Mouse (Mus musculus) R1 (cell line): Measurements from ENCODE around the gene Dcps.
A peak's percentile ranks its signal among the peaks of the same experiment; 100 is the strongest.
"Not testable (repeated sequence)": the region's sequence is repeated elsewhere in the genome, so short reads cannot be mapped to it uniquely, and the experiment has no call there.

Experiments used
- DNase-seq: peaks from one replicate; pipeline ENCODE4 v3.0.0-alpha.2; 2018; ENCODE audit warnings: low read depth, low spot score

Dcps gene

GRCm38 (mm10) chr9:35176124-35176659, 331 bp upstream of the Dcps start:
- DNase-seq, result no peak

DNA sequence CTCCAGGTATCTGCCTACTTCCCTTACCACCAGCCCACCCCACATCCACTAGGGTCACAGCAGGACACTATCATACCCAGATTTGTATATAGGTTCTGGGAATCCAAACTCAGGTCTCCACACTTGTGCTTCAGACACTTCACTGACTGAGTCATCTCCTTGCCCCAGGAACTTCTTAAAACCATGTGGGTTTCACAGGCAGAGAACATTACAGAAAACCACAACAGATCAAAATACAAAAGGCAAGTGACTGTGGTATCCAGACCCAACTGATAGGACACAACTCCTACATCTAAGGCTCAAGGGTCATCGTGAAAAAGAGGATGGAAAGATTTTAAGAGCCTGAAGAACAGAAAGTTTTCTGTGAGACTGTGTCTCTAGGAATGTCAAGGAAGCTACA, 2.5 kb downstream of the Dcps start:
- no peak for DNase-seq

DNA sequence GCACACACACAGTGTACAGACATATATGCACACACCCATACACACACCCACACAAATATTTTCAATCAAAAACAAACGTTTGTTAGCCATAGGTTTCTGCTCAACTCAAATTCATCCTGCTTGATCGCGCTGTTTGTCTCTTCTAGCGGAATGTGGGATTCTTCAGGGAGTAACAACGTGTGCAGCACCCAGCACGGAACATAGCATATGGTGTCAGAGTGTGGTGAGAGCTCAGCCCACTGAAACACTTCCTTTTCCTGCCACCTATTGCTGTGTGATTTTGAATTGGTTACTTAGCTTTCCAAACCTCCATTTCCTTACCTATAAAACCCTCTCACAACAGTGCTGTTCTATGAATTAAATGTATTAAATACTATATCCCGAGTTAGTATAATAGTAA, 5.8 kb downstream of the Dcps start:
- DNase-seq, result no peak

DNA sequence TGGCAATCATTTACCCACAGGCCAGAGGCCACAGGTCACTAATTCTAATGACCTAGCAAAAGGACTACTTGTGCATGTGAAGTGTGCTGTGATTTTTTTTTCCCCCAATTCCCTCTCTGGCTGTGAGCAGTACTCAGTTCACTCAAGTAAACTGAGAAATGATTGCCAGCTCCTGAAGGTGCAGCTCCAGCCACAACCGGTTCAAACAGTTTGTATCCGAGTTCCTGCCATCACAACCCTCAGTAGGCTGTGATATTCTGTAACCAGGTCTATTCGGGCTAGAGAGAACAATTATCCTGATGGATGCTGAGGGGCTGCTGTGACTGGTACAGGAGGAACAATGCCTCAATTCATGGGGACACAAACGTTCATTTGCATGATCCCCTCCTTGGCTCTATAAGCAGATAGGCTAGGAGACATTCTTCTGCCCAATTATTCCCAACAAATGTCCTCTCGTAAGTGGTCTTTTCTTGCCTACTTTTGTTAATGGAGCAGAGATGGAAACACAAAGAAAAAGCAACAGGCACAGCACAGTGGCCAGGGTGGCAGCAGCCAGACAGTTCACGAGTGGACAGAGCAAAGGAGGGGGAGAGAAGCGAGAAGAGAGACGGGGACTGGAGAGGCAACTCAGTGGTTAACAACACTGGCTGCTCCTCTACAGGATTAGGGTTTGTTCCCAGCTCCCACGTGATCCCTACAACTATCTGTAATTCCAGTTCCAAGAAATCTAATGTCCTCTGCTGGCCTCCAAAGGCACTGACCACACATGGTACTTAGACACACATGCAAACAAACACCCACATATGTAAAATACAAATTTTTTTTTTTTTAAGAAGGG, 8.8 kb downstream of the Dcps start:
- no peak for DNase-seq

DNA sequence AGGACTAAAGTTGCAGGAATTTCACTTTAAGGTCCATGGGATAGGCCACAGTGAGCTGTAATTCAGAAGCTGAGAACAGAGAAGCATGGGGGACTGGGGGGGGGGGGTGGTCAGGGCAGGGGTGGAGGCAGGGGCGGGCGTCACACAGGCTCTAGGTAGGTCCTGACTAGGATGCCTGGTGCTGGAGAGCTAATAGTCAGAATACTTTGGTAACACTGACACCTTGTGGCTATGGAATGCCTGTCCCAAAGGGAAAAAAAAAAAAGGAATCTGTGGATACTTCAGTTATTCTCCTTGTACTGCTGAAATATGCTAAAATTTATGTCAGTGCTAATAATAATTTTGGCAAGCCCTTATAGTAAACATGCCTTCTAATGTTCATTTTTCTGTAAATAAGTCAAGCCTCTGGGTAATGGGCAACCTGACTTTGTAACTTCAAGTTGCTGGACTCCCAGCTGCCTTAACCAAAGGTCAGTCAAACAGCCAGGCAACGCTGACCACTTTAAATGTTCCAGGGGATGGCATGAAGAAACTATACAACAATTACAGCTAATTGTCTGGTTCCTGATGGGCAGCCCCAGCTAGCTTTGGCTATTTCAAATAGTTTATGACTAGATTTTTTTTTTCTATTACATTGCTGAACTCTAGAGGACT, 9.6 kb downstream of the Dcps start:
- peak; percentile 41 for DNase-seq

DNA sequence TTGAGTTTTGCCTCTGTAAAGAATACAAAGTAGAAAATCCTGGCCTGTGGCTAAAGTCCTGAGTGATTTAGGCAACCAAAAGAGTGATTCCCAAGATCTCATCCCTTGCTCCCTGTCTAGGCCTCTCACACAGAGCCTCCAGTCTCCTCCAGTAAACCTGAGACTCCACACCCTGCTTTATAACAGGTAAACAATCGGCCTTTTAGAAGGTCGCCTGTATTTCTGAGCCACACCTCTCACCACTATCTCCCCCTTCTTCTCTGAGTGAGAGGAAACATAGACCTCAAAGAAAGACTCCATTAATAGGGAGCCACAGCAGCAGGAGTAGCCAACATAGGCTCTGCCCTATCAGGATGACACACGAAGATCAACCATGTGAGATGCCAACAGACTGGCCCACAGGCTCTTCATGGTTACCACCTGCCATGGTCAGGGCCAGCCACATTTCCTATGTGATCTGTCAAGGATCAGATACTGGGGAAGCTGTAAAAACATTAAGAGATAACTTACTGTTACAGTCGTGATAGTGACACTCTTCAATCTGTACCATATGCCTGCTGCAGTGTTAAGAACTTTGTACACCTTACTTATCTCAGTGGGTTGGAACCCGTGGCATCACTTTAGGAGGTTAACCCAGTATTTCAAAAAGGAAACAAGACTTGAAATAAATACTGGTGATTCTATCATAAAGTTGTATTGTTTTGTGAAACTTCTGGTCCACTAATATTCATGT, 11.6 kb downstream of the Dcps start:
- DNase-seq, result no peak

DNA sequence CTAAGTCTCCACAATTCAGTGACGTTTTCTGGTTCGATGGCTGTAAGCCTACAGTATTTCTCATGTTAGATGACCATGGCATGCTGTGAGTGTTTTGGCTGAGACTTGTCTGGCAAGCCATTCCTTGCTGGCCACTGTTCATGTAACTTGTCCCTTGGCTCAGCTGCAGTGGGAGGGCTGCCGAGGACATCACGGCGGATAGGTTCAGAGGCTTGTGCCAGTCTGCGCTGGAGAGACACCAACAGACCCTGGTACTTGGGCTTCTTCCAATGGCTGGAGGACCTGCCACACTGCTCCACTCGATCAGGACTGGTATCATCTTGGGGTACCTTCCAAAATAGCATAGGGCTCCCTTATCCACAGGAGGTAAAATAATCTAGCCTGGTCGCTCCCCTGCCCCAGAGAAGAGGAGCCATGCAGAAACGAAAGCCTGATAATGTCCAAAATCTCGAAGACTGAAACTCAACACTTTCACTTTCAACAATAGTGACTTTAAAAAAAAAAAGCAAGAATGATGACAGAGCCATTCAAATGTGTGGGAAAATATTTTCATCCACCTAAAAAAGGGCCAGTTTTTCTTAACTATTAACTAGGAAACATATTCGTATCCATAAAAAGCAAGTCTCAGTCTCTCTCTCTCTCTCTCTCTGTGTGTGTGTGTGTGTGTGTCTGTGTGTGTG, 12.7 kb downstream of the Dcps start:
- no peak for DNase-seq

- DNase-seq, result no peak
Measured at GRCm38 (mm10) chr9:35161721-35162120, 14.1 kb downstream of the Dcps start.

DNA sequence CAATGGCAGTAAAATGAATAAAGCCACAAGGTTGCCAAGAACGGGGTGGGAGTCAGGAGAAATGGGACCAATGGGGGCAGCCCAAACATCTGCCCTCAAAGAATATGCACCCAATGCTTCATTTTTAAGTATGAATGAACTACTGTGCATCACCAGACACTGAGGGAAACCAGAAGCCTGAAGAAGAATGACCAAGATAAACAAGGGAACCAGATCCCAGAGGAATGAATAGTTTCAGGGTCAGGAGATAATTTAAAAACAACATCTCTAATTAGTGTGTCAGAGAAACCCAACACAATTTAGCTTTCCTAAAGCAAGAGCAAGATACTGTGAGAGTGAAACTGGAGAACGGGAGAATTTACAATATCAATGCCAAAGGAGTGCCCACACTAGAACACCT, 15.2 kb downstream of the Dcps start:
- DNase-seq, result no peak

DNA sequence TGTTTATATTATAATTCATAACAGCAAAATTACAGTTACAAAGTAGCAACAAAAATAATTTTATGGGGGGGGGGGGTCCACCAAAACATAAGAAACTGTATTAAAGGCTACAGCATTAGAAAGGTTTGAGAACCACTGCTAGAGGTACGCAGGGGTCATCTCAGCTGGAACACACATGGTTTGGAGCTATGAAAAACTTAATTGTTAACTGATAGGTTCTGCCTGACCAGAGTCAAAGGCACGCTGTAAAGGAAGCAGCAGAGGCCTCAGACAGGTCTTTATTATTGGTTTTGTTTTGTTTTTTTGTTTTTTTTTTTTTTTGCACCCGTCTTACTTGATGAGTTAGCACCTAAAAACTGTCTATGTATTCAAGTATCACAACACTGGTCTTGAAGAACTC, 17.4 kb downstream of the Dcps start:
- DNase-seq, result no peak

GRCm38 (mm10) chr9:35156862-35157261, 19.0 kb downstream of the Dcps start:
- DNase-seq, result no peak

DNA sequence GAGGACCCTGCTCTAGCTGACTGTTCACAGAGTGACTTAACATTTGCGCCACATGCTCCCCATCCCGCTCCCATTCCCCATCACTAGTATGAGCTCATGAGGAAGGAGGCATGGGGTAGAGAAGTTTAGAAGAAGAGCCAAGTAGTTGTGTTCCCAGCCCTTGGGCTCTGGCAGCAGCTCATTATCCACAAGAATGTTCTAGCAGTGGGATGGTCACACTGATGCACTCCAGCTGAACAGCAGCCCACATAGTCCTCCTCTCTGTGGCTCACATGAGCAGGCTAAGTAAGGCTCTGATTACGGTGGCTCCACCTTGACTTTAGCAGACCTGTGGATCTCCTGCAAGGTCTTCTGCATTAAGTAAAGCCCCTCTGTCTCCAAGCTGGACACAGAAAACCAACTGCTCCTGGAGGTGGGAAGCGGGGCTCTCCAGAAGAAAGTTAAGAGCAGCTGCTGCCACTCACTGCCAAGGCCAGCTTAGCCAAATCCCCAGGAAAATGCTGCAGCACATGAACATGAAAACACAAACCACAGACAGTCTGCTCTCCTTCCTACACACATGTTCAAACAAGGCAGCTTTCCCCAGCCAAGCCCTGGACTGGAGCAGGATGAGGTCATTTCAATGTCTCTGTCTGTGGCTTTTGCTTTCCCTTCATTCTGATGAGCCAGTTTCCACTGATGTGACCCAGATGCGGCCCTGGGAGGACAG, 19.7 kb downstream of the Dcps start:
- DNase-seq, result no peak

DNA sequence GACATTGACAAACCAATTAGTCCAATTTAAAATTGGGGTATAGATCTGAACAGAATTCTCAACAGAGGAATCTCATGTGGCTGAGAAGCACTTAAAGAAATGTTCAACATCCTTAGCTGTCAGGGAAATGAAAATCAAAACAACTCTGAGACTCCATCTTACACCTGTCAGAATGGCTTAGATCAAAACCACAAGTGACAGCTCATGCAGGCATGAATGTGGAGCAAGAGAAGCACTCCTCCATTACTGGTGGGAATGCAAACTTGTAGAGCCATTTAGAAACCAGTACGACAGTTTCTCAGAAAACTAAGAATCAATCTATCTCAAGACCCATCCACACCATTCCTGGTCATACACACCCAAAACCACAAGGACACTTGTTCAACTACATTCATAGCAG, 22.9 kb downstream of the Dcps start:
- DNase-seq, result no peak

GRCm38 (mm10) chr9:35148822-35149221, 27.0 kb downstream of the Dcps start:
- DNase-seq, result not testable (repeated sequence)

GRCm38 (mm10) chr9:35147261-35147660, 28.6 kb downstream of the Dcps start:
- peak; percentile 90 for DNase-seq

DNA sequence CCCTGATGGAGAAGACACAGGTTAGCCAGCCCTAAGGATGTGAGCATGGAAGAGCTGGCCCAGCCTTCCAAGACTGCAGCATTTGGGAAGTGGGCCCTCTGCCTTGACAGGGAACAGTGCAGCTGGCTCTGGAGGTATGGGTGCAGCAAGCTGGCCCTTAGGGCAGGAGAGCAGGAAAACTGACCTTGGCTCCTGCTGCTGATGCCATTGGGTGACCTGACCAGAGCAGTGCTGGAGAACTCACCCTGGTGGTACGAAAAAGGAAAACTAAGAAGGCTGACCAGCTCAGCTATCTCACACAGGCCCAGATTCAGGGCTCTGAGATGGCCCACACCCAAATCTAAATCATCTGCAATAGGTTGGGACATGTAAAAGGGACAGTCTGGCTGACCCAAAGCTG, 30.0 kb downstream of the Dcps start:
- DNase-seq, result no peak

- no peak for DNase-seq
Measured at GRCm38 (mm10) chr9:35145118-35145517, 30.7 kb downstream of the Dcps start.

GRCm38 (mm10) chr9:35142221-35142620, 33.6 kb downstream of the Dcps start:
- no peak for DNase-seq

- DNase-seq, result no peak
Measured at GRCm38 (mm10) chr9:35139231-35139744, 36.6 kb downstream of the Dcps start.

GRCm38 (mm10) chr9:35138029-35138428, 37.8 kb downstream of the Dcps start:
- no peak for DNase-seq

- no peak for DNase-seq
Measured at GRCm38 (mm10) chr9:35135575-35135974, 40.3 kb downstream of the Dcps start.
